Mouse (Mus musculus): ENCODE results near the gene Gm21976.

Gene Gm21976

DNA sequence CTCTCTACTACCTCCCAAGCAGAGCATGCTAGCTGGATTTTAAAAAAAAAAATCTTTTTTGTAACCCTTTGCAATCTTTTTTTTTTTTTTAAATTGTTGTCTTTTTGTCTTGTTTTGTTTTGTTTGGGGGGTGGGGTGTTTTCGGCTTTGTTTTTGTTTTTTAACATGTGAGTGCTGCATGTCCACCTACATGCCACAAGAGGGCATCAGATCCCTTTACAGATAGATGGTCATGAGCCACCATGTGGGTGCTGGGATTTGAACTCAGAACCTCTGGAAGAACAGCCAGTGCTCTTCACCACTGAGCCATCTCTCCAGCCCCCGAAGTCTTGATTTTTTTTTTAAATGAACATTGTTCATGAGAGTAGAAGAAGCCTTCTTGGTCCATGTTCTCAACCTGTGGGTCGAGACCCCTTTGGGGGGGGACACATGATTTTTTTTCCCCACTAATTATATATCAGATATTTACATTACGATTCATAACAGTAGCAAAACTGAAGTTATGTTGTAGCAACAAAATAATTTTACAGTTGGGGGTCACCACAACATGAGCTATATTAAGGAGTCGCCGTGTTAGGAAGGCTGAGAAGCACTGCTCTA, 18.3 kb downstream of the Gm21976 start:
- no peak for DNase-seq (ENCODE audit: low spot score)

DNA sequence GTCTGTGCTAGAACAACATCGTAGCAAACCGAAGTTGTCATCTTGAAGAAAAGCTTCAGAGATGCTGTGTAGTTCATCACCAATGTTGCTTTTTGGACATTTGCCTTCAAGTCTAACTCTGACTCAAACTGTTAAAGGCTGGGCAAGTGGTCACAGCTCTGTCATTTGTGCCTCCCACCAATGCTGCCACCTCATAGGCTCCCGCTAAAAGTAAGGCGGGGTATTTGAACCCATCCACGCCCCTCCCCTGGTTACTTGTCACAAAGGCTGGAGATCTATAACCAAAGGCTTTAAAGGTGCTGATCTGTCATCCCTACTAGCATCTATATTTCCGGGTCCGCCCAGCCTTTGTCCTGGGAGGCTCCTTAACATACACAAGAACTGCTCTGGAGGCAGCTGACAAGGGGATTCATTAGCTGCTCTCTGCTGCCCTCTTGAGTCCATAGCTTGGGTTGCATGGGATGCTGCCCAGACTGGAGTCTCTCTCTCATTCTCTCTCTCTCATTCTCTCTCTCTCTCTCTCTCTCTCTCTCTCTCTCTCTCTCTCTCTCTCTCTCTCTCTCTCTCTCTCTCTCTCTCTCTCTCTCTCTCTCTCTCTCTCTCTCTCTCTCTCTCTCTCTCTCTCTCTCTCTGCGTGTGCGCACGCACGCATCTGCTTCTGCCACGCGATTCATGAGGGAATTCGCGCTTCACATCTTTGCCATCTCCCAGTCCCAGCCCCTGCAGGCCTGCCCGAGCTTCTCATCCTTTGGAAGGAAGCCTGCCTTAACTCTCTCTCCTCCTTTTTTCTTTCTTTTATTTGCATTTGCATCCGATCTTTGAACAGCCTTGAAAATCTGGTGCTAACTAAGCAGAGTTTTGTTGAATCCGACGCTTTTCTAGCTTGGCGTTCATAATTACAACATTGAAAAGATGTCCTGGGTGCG, 19.4 kb downstream of the Gm21976 start:
- peak; percentile 32 for DNase-seq (ENCODE audit: low spot score)

DNA sequence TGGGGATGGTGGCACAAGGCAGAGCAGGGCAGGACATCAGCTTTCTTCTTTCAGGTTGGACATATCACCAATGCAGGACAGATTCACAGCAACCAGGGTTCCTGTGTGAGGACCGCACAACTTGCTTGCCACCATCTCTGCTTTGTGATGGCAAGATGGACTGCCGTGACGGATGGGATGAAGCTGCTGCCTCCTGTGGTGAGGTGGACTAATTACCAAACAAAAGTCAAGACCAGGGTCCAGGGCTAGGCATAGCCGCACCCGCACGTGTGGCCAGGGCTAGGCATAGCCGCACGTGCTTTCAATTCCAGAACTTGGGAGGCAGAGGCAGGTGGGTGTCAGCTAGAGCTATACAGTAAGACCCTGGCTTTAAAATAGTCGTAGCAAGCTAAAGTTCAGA, 25.6 kb downstream of the Gm21976 start:
- DNase-seq (ENCODE audit: low spot score), result no peak

DNA sequence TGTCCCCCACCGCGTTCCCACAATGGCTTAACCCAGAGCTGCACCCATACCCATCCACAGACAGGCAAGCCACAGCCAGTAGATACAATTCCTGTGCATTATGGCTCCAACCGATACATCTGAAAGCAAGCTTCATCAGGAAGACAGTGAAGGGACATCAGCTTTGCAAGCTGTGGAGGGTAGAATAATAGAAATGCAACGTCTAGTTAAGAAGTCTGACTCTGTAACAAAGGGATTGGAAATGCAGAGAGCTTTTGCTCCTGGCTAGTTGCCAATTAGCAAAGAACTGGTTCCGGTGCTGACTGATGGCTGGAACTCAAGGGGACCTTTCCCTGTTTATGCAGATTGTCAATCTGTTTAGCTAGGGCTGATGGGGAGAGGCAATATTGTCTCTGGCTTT, 26.7 kb downstream of the Gm21976 start:
- no peak for DNase-seq (ENCODE audit: low spot score)

DNA sequence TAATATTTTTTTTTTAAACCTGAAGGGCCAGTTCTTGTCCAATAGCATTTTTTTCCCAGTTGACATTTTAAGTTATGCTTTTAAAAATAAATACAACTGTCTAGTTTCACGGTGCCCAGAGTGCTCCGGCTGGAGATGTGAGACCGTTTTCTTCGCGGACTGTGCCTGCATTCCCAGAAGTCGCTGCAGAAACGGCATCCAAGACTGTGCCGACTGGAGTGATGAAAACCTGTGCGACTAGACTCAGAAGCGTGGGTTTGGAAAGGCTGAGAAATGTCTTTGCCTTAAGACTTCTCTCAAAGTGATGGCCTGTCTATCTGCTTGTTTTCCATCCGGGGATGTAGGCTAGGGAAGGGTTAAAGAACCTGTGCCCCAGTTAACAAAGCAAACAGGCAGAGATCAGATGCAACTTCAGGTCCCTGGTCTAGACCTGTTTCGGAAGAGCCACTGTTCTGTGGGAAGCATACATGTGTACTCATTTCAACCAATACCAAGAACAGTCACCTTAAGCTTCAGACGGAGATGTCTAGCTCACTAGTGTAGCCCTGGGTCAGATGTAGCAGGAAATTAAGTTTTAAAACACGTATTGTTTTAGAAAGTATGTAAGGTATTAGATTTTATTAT, 27.3 kb downstream of the Gm21976 start:
- no peak for DNase-seq (ENCODE audit: low spot score)

DNA sequence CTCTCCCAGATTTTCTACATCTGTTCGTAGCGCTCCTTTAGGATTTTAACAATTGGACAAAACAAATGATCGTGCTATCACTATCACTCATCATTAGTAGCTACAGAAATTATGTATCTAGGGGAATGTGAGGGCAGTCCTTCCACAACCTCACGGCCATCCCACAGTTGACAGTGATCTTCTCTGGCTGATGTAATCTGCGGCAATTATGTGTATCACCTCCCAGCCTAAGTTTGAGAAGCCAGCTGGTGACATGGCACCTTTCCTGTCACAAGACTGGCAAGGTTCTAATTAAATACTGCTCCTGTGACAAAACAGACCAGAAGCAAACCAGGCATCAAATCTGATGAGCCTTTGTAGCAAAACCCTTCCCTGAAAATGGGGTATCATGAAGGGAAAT, 28.3 kb downstream of the Gm21976 start:
- no peak for DNase-seq (ENCODE audit: low spot score)

DNA sequence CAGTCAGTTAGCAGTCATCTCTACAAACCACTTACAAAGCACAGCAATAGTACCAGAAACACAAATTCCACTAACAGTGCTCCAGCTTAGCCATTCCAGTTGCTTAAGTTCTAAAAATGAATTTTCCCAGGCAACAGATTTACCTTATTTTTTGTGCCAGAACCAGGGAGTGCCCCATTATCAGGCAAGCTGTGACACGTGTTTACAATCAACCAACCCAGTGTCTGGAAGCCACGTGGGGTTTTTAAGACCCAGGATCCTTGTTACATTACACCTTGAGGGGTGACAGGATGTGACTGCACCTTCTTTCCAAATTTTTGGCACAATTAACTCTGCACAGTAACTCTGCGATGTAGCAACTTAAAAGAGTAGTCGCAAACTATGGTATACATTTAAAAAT, 29.0 kb downstream of the Gm21976 start:
- DNase-seq (ENCODE audit: low spot score), result no peak

DNA sequence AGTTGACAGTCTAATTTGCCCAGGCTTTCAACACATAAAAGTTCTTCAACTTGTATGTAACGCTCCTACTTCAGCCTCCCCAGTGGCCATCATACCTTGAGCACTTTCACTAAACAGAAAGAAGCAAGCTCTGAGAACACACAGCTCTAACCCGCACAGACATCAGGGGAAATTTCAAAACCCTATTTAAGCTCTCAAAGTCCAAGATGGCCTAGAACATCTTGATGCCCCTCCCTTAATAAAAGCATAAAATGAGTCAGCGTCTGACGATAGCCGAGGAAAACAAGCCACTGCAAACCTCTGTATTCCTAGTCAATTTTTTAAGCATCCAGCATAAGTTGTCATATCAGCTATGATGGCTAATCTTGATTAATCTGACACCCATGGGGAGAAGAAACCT, 31.9 kb downstream of the Gm21976 start:
- DNase-seq (ENCODE audit: low spot score), result no peak

DNA sequence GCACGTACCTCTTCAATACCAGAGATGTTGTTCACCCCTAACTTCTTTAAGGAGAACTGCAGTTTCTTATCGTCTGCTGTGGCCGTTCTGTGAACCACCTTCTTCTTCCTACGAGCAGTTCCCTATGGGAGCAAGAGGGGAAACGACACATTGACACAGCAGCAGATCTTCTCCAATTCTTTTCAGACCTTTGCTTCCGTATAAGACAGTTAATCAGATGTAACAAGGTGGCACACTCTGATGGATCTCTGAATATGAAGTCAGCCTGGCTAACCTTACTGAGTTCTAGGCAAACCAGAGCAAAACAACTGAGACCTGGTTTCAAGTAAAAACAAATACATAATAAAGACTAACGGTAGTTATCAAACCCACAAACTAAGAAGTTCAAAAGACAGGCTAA, 33.9 kb downstream of the Gm21976 start:
- no peak for DNase-seq (ENCODE audit: low spot score)

DNA sequence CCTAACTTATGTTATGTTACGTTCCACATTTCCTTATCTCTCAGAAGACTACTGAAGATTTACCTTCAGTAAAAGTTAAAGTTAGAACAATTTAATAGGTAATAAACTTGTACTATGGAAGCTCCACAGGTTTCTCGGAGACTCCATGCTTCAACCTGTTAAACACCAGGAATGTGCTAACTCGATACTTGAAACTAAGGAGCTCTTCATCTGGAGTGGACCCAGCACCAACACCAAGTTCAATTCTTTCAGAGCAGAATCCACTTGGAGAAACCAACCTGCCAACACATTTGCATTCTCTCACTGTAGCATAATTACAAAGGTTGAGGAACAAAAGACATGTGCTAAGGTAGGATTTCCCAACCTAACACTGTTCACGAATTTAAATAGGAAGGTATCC, 35.4 kb downstream of the Gm21976 start:
- DNase-seq (ENCODE audit: low spot score), result no peak

DNA sequence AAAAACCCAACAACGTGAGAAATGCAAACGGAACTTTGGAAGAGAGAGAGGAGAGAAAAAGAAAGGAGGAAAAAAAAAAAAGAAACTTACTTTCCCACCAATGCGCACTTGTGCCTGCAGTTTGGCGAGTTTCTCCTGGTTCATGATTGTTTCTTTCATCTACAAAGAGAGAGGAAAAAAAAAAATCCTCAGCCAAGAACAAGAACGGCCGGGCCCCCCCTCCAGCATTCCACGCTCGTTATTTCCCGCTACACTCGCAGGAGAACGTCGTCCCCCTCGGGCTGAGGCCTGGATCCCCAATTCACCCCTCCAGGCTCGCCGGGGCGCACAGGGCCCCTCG, 36.4 kb downstream of the Gm21976 start:
- no peak for DNase-seq (ENCODE audit: low spot score)

DNA sequence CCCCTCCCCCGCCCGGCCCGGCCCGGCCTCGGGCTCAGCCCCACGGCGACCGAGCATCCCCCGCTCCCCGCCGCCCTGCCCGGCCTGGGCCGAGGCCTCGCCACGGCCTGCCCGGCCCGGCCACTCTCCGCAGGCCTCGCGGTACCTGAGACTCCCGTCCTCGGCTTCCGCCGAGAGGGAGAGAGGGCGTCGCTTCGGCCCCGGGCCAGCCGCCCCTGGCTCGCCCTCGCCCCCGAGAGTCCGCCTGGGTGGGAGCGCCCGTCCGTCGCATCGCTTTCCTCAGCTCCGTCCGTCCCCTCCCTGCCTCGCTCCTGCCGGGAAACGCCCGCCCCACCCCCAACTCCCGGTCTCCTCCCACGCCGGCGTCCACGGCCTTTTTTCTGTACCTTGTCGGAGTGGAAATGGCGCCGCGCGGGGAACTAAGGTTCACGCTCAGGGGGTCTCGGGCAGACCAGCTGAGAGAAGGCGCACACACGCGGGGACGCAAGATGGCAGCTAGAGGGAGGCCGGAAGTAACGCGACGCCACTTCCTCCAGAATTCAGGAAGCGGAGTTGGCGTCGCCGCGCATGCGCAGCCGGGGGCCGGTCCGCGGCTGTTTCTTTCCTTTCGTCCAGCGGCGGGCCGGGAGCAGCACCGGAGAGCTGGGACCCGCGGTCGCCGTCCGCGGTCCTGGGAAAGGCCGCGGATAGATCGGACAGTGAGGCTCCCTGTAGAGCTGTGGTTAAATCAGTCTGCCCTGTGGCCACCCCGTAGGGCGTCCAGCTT, 37.0 kb downstream of the Gm21976 start, which contains the start of gene Btf3:
Gene Btf3 (minus strand): TSS at position 527 of the 766 bp plus-strand sequence.
- DNase-seq (ENCODE audit: low spot score), result peak; percentile 89

DNA sequence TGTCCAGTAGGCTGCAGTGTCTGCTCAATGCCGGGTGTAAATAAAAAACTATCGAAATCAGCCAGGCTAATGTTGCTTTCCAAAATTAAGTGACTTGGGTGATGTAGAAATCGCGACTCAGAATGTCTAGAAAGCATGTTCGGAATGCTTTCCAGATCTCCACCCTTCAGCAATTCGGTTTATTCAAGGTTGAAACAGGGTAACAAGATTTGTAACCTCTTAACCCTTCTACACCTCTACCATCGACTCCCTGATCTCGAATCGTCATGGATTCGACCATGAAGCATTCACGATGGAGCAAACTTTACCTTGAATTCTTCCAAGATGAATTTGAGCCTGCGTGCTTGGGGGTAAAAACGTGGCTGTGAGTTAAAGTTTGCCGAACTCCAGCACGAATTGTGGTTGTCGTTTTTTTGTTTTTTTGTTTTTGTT, 37.6 kb downstream of the Gm21976 start:
- DNase-seq (ENCODE audit: low spot score), result no peak

DNA sequence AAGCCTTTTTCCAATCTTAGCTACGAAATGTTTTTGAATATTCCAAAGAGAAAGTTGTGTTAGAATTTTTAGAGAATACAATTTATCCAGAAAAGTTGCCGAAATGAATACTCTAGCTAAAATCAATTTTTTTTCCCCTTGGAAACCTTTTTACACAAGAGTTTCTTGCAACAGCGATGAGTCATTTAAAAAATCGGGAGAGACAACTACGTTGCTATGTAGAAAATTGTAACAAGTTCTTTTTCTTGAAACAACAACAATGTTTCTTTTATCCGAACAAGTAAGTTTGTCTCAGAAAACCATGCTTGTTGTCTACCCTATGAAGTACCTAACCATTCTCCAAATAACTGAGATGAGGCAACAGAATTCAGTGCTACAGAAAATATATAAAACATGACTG, 38.2 kb downstream of the Gm21976 start:
- no peak for DNase-seq (ENCODE audit: low spot score)

DNA sequence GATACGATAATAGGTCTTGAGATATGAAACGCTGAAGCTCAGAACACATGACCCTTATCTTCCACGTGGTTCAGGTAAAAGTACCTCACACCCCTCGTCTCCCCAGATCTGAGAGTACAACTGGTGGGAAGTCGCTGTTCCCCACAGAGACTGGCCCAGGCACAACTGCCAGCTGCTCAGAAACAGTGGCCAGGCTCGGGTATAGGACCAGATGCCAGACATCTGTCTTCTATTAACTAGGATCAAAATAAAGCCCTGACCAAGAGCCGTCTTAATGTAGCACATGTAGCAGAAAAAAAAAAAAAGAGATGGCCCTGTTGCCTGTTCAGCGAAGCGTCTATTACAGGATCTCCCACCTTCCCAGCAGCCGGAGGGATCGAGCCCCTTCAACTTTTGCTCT, 45.3 kb downstream of the Gm21976 start:
- no peak for DNase-seq (ENCODE audit: low spot score)

DNA sequence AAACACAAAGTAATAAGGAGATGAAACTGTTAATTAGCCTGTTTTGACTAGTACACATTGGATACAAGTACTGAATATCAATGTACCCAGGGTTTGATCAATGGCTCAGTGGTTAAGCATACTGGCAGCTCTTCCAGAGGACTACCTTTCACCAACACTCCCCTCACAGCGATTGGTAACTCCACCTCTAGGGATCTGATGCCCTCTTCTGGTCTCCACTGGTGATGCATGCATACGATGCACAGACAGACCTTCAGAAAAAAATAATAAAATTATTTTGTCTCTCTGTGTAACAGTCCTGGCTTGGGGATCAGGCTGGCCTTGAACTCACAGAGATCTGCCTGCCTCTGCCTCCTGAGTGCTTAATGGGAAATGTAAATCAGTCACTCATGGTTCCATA, 52.4 kb downstream of the Gm21976 start:
- DNase-seq (ENCODE audit: low spot score), result no peak

DNA sequence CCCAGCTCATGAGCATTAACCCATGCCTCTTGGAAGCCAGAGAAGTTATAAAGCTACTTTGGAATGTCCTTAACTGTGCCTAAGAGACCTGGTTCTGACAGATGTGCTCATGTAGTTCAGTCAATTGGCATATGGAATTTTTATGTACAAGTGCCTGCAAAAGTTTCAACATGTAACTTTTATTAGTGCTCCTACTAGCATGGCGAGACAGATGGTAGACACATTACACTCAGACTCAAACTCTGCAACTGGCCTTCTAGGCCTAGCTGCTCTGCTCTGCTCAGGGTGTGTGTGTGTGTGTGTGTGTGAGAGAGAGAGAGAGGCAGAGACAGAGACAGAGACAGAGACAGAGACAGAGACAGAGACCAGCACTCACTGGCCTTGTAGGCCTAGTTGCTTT, 56.5 kb downstream of the Gm21976 start:
- DNase-seq (ENCODE audit: low spot score), result no peak

DNA sequence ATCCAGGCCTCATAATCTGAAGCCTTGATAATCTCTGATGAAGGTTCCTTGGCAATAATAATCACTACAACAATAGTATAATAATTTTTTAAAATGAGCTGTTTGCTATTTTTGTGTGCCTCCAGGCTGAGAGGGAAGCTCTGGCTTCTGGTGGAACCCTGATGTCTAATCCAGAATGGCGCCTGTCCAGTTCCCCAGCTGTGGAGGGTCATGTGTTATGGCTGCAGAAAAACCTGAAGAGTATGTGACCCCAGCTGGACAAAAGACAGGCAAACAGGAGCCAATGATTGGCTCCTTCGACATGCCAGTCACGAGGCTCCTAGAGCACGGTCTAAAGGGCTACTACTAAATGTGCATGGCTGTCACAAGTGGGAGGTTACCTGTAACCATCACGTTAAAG, 60.8 kb downstream of the Gm21976 start:
- DNase-seq (ENCODE audit: low spot score), result no peak

DNA sequence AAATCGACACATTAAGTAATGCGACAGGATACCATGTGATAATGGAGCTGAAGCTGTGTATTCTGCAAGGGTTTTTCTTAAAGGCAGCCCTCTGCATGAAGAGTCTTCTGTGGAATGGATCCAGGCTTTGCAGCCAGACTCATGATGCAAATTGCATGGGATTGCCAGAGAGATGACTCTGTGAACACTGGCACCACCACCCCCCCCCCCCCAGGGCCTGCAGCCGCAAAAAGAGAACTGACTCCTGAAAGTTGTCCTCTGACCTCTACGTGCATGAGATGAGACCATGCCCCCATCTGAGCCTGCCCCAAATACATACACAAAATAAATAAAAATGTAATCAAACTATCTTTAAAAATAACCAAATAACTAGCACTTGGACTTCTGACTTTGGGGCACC, 69.8 kb downstream of the Gm21976 start:
- no peak for DNase-seq (ENCODE audit: low spot score)

DNA sequence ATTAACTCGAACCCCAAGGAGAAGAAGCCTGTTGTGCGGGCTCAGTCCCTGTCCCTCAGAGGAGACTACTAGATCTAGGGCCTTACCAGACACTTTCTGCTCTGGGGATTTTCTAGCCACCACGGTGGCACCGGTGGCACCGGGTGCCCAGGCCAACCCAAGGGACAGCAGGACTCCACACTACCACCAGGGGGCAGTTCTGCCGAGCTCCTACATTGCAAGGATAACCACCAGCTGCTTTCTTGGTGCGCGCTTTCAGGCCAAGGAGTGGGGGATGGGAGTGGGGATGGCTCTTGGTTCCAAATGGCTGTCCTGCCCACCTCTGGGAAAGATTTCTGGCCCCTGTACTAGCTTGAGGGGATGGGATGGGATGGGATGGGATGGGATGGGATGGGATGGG, 71.8 kb downstream of the Gm21976 start:
- DNase-seq (ENCODE audit: low spot score), result no peak

DNA sequence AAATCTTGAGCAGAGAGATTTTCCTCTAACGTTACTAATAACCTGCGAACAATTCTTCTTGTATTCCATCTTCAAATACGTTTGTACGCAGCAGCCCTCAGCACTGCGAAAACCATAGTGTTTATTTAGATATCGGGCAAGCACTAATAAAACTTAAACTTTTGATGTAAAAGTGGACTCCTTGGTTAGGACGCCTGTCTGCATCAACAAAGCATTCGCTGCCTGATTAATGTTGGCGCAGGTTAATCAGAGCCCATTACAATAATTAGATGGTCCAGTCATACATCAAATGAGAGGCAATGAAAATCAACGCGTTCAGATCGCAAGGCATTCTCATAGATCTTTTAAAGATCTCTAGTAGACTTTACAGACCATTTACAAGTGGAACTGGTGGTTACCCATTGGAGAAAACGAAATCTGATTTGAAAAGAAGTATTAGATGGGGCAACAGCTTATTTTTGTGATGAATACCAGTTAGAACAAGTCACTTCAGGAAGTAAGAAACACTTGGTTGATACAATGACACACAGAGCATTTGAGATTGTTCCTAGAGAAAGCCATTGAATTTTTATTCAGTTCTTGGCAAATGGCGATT, 72.8 kb downstream of the Gm21976 start:
- no peak for DNase-seq (ENCODE audit: low spot score)

DNA sequence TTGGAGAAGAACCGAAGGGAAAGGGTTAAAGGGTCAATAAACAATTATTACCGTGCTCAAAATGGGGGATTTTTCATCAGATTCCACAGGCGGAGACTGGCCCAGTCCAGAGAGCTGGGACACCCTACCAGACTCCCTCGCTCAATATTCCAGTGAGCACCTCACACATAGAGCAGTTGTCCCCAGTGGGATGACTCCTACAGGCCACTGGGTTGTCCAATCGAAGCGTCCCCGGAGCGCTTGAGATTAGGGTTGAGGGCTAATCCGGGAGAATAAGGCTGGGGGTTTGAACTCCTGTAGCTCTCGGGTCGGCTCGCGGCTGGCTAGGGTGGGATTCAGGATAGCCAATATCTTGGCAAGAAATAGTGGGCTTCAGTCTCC, 74.0 kb downstream of the Gm21976 start:
- no peak for DNase-seq (ENCODE audit: low spot score)
